Mouse (Mus musculus) megakaryocyte, embryonic 14.5 days (primary cell): Measurements from ENCODE around the gene Cacng7.

Source experiments
- FLI1 ChIP-seq: IDR thresholded peaks from 2 replicates; pipeline ENCODE4 v1.6.1; 2012; ENCODE audit warnings: low read length, inconsistent platforms, mixed read lengths
- GATA1 ChIP-seq: IDR thresholded peaks from 3 replicates; pipeline ENCODE4 v1.6.1; 2012; ENCODE audit warnings: mixed read lengths, low read length, inconsistent platforms, borderline replicate concordance

DNA sequence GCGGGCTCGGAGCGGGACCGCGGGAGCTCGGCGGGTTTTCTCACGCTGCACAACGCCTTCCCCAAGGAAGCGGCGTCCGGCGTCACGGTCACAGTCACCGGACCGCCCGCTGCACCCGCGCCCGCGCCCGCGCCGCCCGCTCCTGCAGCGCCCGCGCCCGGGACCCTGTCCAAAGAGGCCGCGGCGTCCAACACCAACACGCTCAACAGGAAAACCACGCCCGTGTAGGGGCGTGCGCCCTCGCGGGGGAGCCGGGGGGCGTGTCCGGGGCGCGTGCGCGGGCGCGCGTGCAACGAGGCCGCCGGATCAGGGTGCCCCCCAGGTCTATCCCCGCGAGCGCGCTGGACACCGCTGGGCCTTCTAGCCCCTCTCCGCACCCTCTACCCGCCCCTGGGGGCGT, 82.6 kb downstream of the Cacng7 start:
- TF ChIP-seq GATA1, result no peak
- no peak for TF ChIP-seq FLI1
